In genomic region chr3:89578803-89579202, GRCm38 (mm10) we compare ENCODE assay signal across 10 mouse cellular contexts. TPM values are rescaled to one million over a fixed set of nuclear protein-coding genes. Genes with fewer than 3 reads are reported as not detected.
DNase-seq lines count a peak whose midpoint lies in the region; ATAC-seq and TF ChIP-seq lines count a peak whose summit lies in the region.
"Had no signal": no experiment of that assay in that cellular context is flagged by ENCODE, and none has a peak within 500 bp of the region (broad histone marks: within the 10 kb centered on the region; RNA-seq: fewer than 3 reads in every experiment).

No protein-coding gene starts in this region.

- no peaks in the 10 kb centered on the region for H3K36me3 ChIP-seq in liver, postnatal 0 days (replicated peaks; ENCODE audit: insufficient read depth, low read length)
- H3K36me3 ChIP-seq in forebrain, embryonic 16.5 days (ENCODE audit: control insufficient read depth, insufficient read depth): no peaks in the 10 kb centered on the region

- H3K4me3 ChIP-seq in liver, postnatal 0 days (ENCODE audit: low read depth, low read length): no peak overlapping the region
- H3K4me3 ChIP-seq in forebrain, embryonic 16.5 days (replicated peaks; ENCODE audit: low read length): no peak overlapping the region

- H3K9ac ChIP-seq in liver, postnatal 0 days (replicated peaks): no peak overlapping the region; the same call in none of the 2 replicates
- H3K9ac ChIP-seq in forebrain, embryonic 16.5 days (replicated peaks; ENCODE audit: low read depth, low read length): no peak overlapping the region

- WGBS in liver, postnatal 0 days (ENCODE audit: insufficient replicate concordance): 48% methylated on average over 10 of the region's 10 CpGs
- WGBS in forebrain, embryonic 16.5 days: 60% methylated on average over 10 of the region's 10 CpGs

- 0 out of 2 replicates have a peak, but pooled peaks have one; percentile 48 for TF ChIP-seq EP300 in liver, postnatal 0 days (IDR thresholded peaks at IDR 0.05; ENCODE audit: low read depth)

- H3K4me2 ChIP-seq in liver, postnatal 0 days (ENCODE audit: low read depth, low read length): peak overlapping the region; percentile 42
- no peak overlapping the region for H3K4me2 ChIP-seq in forebrain, embryonic 16.5 days (ENCODE audit: low read length)

- peak overlapping the region; percentile 70 for H3K27ac ChIP-seq in liver, postnatal 0 days (ENCODE audit: low read depth)
- H3K27ac ChIP-seq in forebrain, embryonic 16.5 days (ENCODE audit: low read length): no peak overlapping the region

- ATAC-seq in liver, postnatal 0 days: peak; percentile 97
- no peak for ATAC-seq in forebrain, embryonic 16.5 days

- no peaks in the 10 kb centered on the region for H3K27me3 ChIP-seq in liver, postnatal 0 days (ENCODE audit: insufficient read depth, low read length)
- H3K27me3 ChIP-seq in forebrain, embryonic 16.5 days (replicated peaks; ENCODE audit: control insufficient read depth, insufficient read depth, low read length): no peaks in the 10 kb centered on the region

- peaks cover 6% of the 10 kb centered on the region for H3K4me1 ChIP-seq in liver, postnatal 0 days (ENCODE audit: insufficient read depth)
- H3K4me1 ChIP-seq in forebrain, embryonic 16.5 days (replicated peaks; ENCODE audit: control insufficient read depth, insufficient read depth, low read length): 0 out of 2 replicates have a peak, but pooled peaks cover under 1% of the 10 kb centered on the region

- no peaks in the 10 kb centered on the region for H3K9me3 ChIP-seq in liver, postnatal 0 days (ENCODE audit: low read length)
- H3K9me3 ChIP-seq in forebrain, embryonic 16.5 days (ENCODE audit: control insufficient read depth, low read length): no peaks in the 10 kb centered on the region

- peak; percentile 62 for DNase-seq in adrenal gland, adult 2 months
- DNase-seq in adrenal gland, postnatal 4 days (ENCODE audit: low spot score in 2 of 2): no peak
- DNase-seq in 3134 (ENCODE audit: extremely low read depth, insufficient read length, low spot score): peak; percentile 83
- peak; percentile 28 for DNase-seq in embryo, embryonic 9.5 days (ENCODE audit: extremely low spot score)
- peak; percentile 65 for DNase-seq in liver, postnatal 0 days
- no peak for DNase-seq in urinary bladder, adult 2 months (ENCODE audit: low spot score)
- no peak for DNase-seq in spleen, postnatal 10 days (ENCODE audit: low spot score in 2 of 2)
- DNase-seq: kidney, postnatal 36 days had no signal

- no peak for TF ChIP-seq CTCF in liver, postnatal 0 days (IDR thresholded peaks at IDR 0.05; ENCODE audit: low read depth)

RNA-seq across cellular contexts. Expression of gene Kcnn3, which starts 58.8 kb away (rescaled TPM):
- total RNA-seq in adrenal gland, adult 2 months (2021): 1 to 10 TPM; 3.1 to 5.2 TPM
- 1.7 and 2.0 TPM in 2 replicates for polyA plus RNA-seq in adrenal gland, adult 2 months (2012; rRNA removed)
- 1 to 10 TPM; 6.6 to 7.2 TPM for total RNA-seq in adrenal gland, postnatal 4 days (2021)
- 0.04 TPM in 2 replicates for polyA plus RNA-seq in liver, postnatal 0 days (2015; fragmentation: Nextera tagmentation; extraction: Ambion mirVana)
- 10.6 and 16.4 TPM in 2 replicates for polyA plus RNA-seq in urinary bladder, adult 2 months (2012; rRNA removed)
- polyA plus RNA-seq in forebrain, embryonic 16.5 days (2015; fragmentation: Nextera tagmentation; extraction: Ambion mirVana): 8.1 and 8.2 TPM in 2 replicates
- total RNA-seq: megakaryocyte-erythroid progenitor cell, adult 5-6 weeks had no signal

Comparison
In these comparisons a context has a peak if more than half of its experiments do, and no peak if none do; other contexts are left out.
1. DNase-seq: peak in adrenal gland, adult 2 months (single experiment), 3134 (single experiment), embryo, embryonic 9.5 days (single experiment) and liver, postnatal 0 days (single experiment); none in adrenal gland, postnatal 4 days (0 of 2), urinary bladder, adult 2 months (single experiment) and spleen, postnatal 10 days (0 of 2).